Mouse (Mus musculus) ES-E14 (cell line): Measurements from ENCODE around the gene Lrrc1. TPM values are rescaled to one million over a fixed set of nuclear protein-coding genes. Genes with fewer than 3 reads are reported as not detected.

ENCODE experiments used
- DNase-seq: peaks from one replicate; pipeline ENCODE4 v3.0.0-alpha.2; 2013; ENCODE audit warnings: low read depth, low spot score
- H3K27ac ChIP-seq: 2 replicates; pipeline ENCODE4 v1.5.1; 2012; ENCODE audit warnings: low read depth, mild to moderate bottlenecking, low read length, moderate library complexity, mixed read lengths; ENCODE audit not compliant: poor library complexity, insufficient read depth, severe bottlenecking
- H3K36me3 ChIP-seq: 2 replicates; pipeline ENCODE4 v1.6.1; 2012; ENCODE audit warnings: mild to moderate bottlenecking, low read length, moderate library complexity, mixed read lengths; ENCODE audit not compliant: control insufficient read depth, poor library complexity, insufficient read depth, severe bottlenecking
- H3K4me1 ChIP-seq, 2 experiments: fragments of 150-350 bp in 1 of 2; sonication (generic) in 1 of 2; 2 replicates each; pipeline ENCODE4 v1.6.1; 2012; ENCODE audit warnings: low read length in 2 of 2, mild to moderate bottlenecking in 1 of 2, mixed read lengths in 1 of 2; ENCODE audit not compliant: control insufficient read depth in 2 of 2, insufficient read depth in 2 of 2, poor library complexity in 1 of 2
- H3K4me3 ChIP-seq, 2 experiments: fragments of 150-350 bp in 1 of 2; sonication (generic) in 1 of 2; 2 replicates each; pipeline ENCODE4 v1.5.1; 2012; ENCODE audit warnings: low read length in 2 of 2, low read depth in 1 of 2, mild to moderate bottlenecking in 1 of 2, mixed read lengths in 1 of 2; ENCODE audit not compliant: insufficient read depth in 1 of 2, poor library complexity in 1 of 2, severe bottlenecking in 1 of 2
- H3K9ac ChIP-seq: 2 replicates; pipeline ENCODE4 v1.6.1; 2012; ENCODE audit warnings: low read depth, mild to moderate bottlenecking, low read length, mixed read lengths; ENCODE audit not compliant: poor library complexity, insufficient read depth, severe bottlenecking
- H3K9me3 ChIP-seq: fragments of 150-350 bp; sonication (generic); 2 replicates; pipeline ENCODE4 v1.6.1; 2012; ENCODE audit warnings: low read depth, mild to moderate bottlenecking, low read length; ENCODE audit not compliant: control insufficient read depth, insufficient read depth
- CHD2 ChIP-seq: IDR thresholded peaks from 2 replicates; pipeline ENCODE4 v1.6.1; 2014; ENCODE audit warnings: mild to moderate bottlenecking, low read depth, low read length, inconsistent platforms
- HCFC1 ChIP-seq: IDR thresholded peaks from 2 replicates; pipeline ENCODE4 v1.6.1; 2012; ENCODE audit warnings: low read length, inconsistent platforms, borderline replicate concordance; ENCODE audit not compliant: insufficient read depth
- MAFK ChIP-seq: IDR thresholded peaks from 2 replicates; pipeline ENCODE4 v1.6.1; 2014; ENCODE audit warnings: mild to moderate bottlenecking, low read depth, low read length, inconsistent platforms; ENCODE audit not compliant: insufficient read depth
- ZC3H11A ChIP-seq: IDR thresholded peaks from 2 replicates; pipeline ENCODE4 v1.6.1; 2012; ENCODE audit warnings: low read depth, mild to moderate bottlenecking, inconsistent platforms, low read length, borderline replicate concordance
- ZNF384 ChIP-seq: IDR thresholded peaks from 2 replicates; pipeline ENCODE4 v1.6.1; 2012; ENCODE audit warnings: low read depth, low read length, inconsistent platforms
- in situ Hi-C, 2 experiments: fragments of 600-800 bp; cut with MboI; formaldehyde crosslinking; loops; one replicate each; pipeline ENCODE4 v1.15.1; 2025; ENCODE audit warnings: low sequenced_read_pairs in 2 of 2, inconsistent platforms in 1 of 2; ENCODE audit not compliant: unreplicated experiment in 2 of 2
- total RNA-seq: library from RNA; depleted of rRNA; stranded (reverse); fragments of 300-350 nt; gene quantifications from 2 replicates; pipeline ENCODE4 v1.2.3, GENCODE M21; 2012

The Lrrc1 gene
- total RNA-seq, 1 experiment, result 7.7 TPM

GRCm38 (mm10) chr9:77437131-77437530 is 107.5 kb downstream of the Lrrc1 start:
- H3K36me3 ChIP-seq, result peaks cover 13% of the 10 kb centered on the region; the same call in 1 of the 2 replicates
- H3K4me3 ChIP-seq, result no peak overlapping the region
- H3K9me3 ChIP-seq, result no peaks in the 10 kb centered on the region
- no peak overlapping the region for H3K9ac ChIP-seq
- in situ Hi-C loops, result no loop called here
- H3K4me1 ChIP-seq, result no peaks in the 10 kb centered on the region
- DNase-seq, result no peak
- H3K27ac ChIP-seq, result no peak overlapping the region
- TF ChIP-seq CHD2, result no peak

DNA sequence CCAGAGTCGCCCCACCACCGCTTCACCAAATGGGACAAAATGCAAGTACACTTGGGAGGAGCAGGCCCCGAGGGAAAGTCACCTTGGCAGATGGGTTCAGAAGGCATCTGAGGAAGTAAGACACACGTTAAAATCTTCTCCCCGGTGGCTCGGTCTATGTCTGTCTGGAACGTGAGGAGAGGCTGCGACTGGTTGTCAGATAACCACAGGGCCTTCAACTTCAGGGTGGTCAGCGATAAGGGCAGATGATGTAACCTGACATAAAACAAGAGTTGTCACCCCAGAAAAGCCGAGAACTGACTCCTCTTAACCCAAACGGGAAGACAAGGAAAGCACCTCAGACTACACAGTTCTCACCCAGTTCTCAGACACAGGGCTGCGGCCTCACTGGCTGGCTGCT is 109.7 kb downstream of the Lrrc1 start:
- Histone ChIP-seq H3K27ac (no peak overlapping the region), H3K4me1 (no peaks in the 10 kb centered on the region)

DNA sequence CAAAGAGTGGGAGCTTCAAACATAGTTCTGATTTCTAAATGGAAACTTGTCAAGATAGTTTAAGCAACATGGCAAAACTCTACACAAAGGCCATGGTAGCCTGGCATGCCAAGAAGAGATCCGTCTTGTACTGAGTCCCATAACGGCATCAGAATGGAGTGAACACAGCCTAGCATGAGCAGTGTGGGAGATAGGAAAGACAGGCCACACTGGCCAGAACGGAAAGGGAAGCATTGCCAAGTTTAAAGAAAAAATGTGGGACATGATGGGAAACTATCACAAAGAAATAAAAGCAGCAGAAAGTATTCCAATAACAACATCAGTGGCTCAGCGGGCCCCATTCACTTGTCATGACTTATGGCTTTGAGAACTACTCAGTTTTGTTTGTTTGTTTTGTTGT is 111.2 kb downstream of the Lrrc1 start:
- no peak overlapping the region for H3K27ac ChIP-seq
- H3K9me3 ChIP-seq, result no peaks in the 10 kb centered on the region
- H3K4me1 ChIP-seq, result no peaks in the 10 kb centered on the region
- H3K9ac ChIP-seq, result no peak overlapping the region
- in situ Hi-C loops, result no loop called here
- no peak overlapping the region for H3K4me3 ChIP-seq
- peaks cover 12% of the 10 kb centered on the region; the same call in 1 of the 2 replicates for H3K36me3 ChIP-seq
- DNase-seq, result no peak
- TF ChIP-seq HCFC1, result no peak
- TF ChIP-seq ZNF384, result no peak
- no peak for TF ChIP-seq ZC3H11A
- no peak for TF ChIP-seq MAFK
- no peak for TF ChIP-seq CHD2

More for the DNA sequence above, 109.7 kb downstream of the Lrrc1 start:
- Histone ChIP-seq H3K9me3 (no peaks in the 10 kb centered on the region), H3K9ac (no peak overlapping the region), H3K4me3 (no peak overlapping the region), H3K36me3 (peaks cover 12% of the 10 kb centered on the region; the same call in 1 of the 2 replicates)
- DNase-seq, result no peak
- in situ Hi-C loops, result no loop called here
- TF ChIP-seq ZNF384, result no peak
- no peak for TF ChIP-seq CHD2
- no peak for TF ChIP-seq HCFC1
- TF ChIP-seq MAFK, result no peak
- TF ChIP-seq ZC3H11A, result no peak

- in situ Hi-C loops, result no loop called here
- Histone ChIP-seq H3K36me3 (peaks cover 12% of the 10 kb centered on the region; the same call in 1 of the 2 replicates), H3K4me1 (peaks cover 0 to 3% of the 10 kb centered on the region in 2 experiments; a peak in 1 of 4 replicates), H3K27ac (no peak overlapping the region), H3K4me3 (no peak overlapping the region), H3K9me3 (no peaks in the 10 kb centered on the region), H3K9ac (no peak overlapping the region)
- DNase-seq, result no peak
- TF ChIP-seq ZC3H11A (no peak), MAFK (no peak), HCFC1 (no peak), CHD2 (no peak), ZNF384 (no peak)
Measured at GRCm38 (mm10) chr9:77432030-77432429, 112.6 kb downstream of the Lrrc1 start.

- no peak for DNase-seq
- H3K27ac ChIP-seq, result no peak overlapping the region
- H3K4me3 ChIP-seq, result no peak overlapping the region
- TF ChIP-seq CHD2, result no peak
- TF ChIP-seq HCFC1, result no peak
- TF ChIP-seq ZNF384, result no peak
- TF ChIP-seq ZC3H11A, result no peak
- TF ChIP-seq MAFK, result no peak
- H3K36me3 ChIP-seq, result peaks cover 12% of the 10 kb centered on the region; the same call in 1 of the 2 replicates
- peaks cover 0 to 7% of the 10 kb centered on the region in 2 experiments; a peak in 1 of 4 replicates for H3K4me1 ChIP-seq
- in situ Hi-C loops, result no loop called here
- no peaks in the 10 kb centered on the region for H3K9me3 ChIP-seq
- H3K9ac ChIP-seq, result no peak overlapping the region
Measured at GRCm38 (mm10) chr9:77430413-77431087, 114.1 kb downstream of the Lrrc1 start.
